In genomic region chr15:11097967-11098702, GRCm38 (mm10) we compare ENCODE assay signal across 16 mouse cellular contexts. TPM values are rescaled to one million over a fixed set of nuclear protein-coding genes. Genes with fewer than 3 reads are reported as not detected.
A peak's percentile ranks its signal among the peaks of the same experiment; 100 is the strongest.
DNase-seq lines count a peak whose midpoint lies in the region; ATAC-seq and TF ChIP-seq lines count a peak whose summit lies in the region.
"Had no signal": no experiment of that assay in that cellular context is flagged by ENCODE, and none has a peak within 500 bp of the region (broad histone marks: within the 10 kb centered on the region; RNA-seq: fewer than 3 reads in every experiment).

No protein-coding gene starts in this region.

- TF ChIP-seq CTCF in kidney, adult 2 months (conservative IDR thresholded peaks at IDR 0.05; ENCODE audit: insufficient read depth, insufficient read length, low read depth, low read length), result no peak

- H3K36me3 ChIP-seq in kidney, embryonic 15.5 days, result no peaks in the 10 kb centered on the region
- H3K36me3 ChIP-seq in kidney, adult 2 months (ENCODE audit: control insufficient read depth, insufficient read depth, low read length), result no peaks in the 10 kb centered on the region
- no peaks in the 10 kb centered on the region for H3K36me3 ChIP-seq in embryonic facial prominence, embryonic 12.5 days
- no peaks in the 10 kb centered on the region for H3K36me3 ChIP-seq in hindbrain, embryonic 15.5 days
- H3K36me3 ChIP-seq in neural tube, embryonic 11.5 days (ENCODE audit: control insufficient read depth, insufficient read depth, low read length), result no peaks in the 10 kb centered on the region
- H3K36me3 ChIP-seq: forebrain, embryonic 10.5 days had no signal

- H3K27ac ChIP-seq in kidney, embryonic 15.5 days, result peak overlapping the region; percentile 67
- H3K27ac ChIP-seq in kidney, adult 2 months (ENCODE audit: insufficient read depth, low read depth, low read length), result no peak overlapping the region
- peak overlapping the region; percentile 51; the same call in 1 of the 2 replicates for H3K27ac ChIP-seq in embryonic facial prominence, embryonic 12.5 days
- peak overlapping the region; percentile 0; the same call in 1 of the 2 replicates for H3K27ac ChIP-seq in hindbrain, embryonic 15.5 days (replicated peaks)
- H3K27ac ChIP-seq in neural tube, embryonic 11.5 days (ENCODE audit: low read depth, low read length), result no peak overlapping the region
- H3K27ac ChIP-seq: forebrain, embryonic 10.5 days had no signal

- no peak overlapping the region for H3K4me3 ChIP-seq in kidney, embryonic 15.5 days (replicated peaks)
- H3K4me3 ChIP-seq in kidney, adult 2 months (ENCODE audit: insufficient read depth, low read depth, low read length), result no peak overlapping the region
- H3K4me3 ChIP-seq in embryonic facial prominence, embryonic 12.5 days, result no peak overlapping the region
- no peak overlapping the region for H3K4me3 ChIP-seq in hindbrain, embryonic 15.5 days
- H3K4me3 ChIP-seq in neural tube, embryonic 11.5 days (ENCODE audit: low read depth, low read length), result no peak overlapping the region
- H3K4me3 ChIP-seq: forebrain, embryonic 10.5 days had no signal

- WGBS in kidney, embryonic 15.5 days, result 23% methylated on average over 4 of the region's 4 CpGs
- WGBS in kidney, adult 2 months, result 43% methylated on average over 4 of the region's 4 CpGs
- WGBS in embryonic facial prominence, embryonic 12.5 days, result 42% methylated on average over 4 of the region's 4 CpGs
- WGBS in hindbrain, embryonic 15.5 days, result 71% methylated on average over 4 of the region's 4 CpGs
- 57% methylated on average over 4 of the region's 4 CpGs for WGBS in neural tube, embryonic 11.5 days

- peaks cover 13% of the 10 kb centered on the region for H3K4me1 ChIP-seq in kidney, embryonic 15.5 days
- no peaks in the 10 kb centered on the region for H3K4me1 ChIP-seq in kidney, adult 2 months (ENCODE audit: control insufficient read depth, insufficient read depth, low read length)
- H3K4me1 ChIP-seq in embryonic facial prominence, embryonic 12.5 days, result peaks cover 12% of the 10 kb centered on the region; the same call in 1 of the 2 replicates
- peaks cover 11% of the 10 kb centered on the region; the same call in 1 of the 2 replicates for H3K4me1 ChIP-seq in hindbrain, embryonic 15.5 days (replicated peaks)
- 0 out of 2 replicates have a peak, but pooled peaks cover 2% of the 10 kb centered on the region for H3K4me1 ChIP-seq in neural tube, embryonic 11.5 days (ENCODE audit: control insufficient read depth, insufficient read depth, low read length)

- no peak for DNase-seq in kidney, adult 2 months
- peak; percentile 30 for DNase-seq in neural tube, embryonic 11.5 days (ENCODE audit: low spot score)
- DNase-seq in left cerebral cortex, postnatal 14 days (ENCODE audit: low spot score in 2 of 2), result no peak
- DNase-seq in thymus, postnatal 0 days (ENCODE audit: low spot score), result no peak
- DNase-seq: heart, postnatal 36 days; kidney, adult 11 months; lung, adult 18-20 months; right cerebral cortex, postnatal 14 days had no signal

- no peak overlapping the region for H3K9ac ChIP-seq in kidney, embryonic 15.5 days
- H3K9ac ChIP-seq in embryonic facial prominence, embryonic 12.5 days, result no peak overlapping the region
- no peak overlapping the region for H3K9ac ChIP-seq in hindbrain, embryonic 15.5 days
- H3K9ac ChIP-seq in neural tube, embryonic 11.5 days (ENCODE audit: low read length), result no peak overlapping the region

- H3K27me3 ChIP-seq in kidney, embryonic 15.5 days, result no peaks in the 10 kb centered on the region
- no peaks in the 10 kb centered on the region; the same call in 1 of the 2 replicates for H3K27me3 ChIP-seq in kidney, adult 2 months (replicated peaks; ENCODE audit: control insufficient read depth, insufficient read depth, low read length)
- H3K27me3 ChIP-seq in embryonic facial prominence, embryonic 12.5 days, result no peaks in the 10 kb centered on the region
- no peaks in the 10 kb centered on the region for H3K27me3 ChIP-seq in hindbrain, embryonic 15.5 days
- H3K27me3 ChIP-seq in neural tube, embryonic 11.5 days (ENCODE audit: control insufficient read depth, insufficient read depth, low read length), result no peaks in the 10 kb centered on the region

- peak; percentile 92 for ATAC-seq in kidney, embryonic 15.5 days (replicated peaks; ENCODE audit: low FRiP score)
- no peak for ATAC-seq in embryonic facial prominence, embryonic 12.5 days (ENCODE audit: insufficient number of reproducible peaks, insufficient read depth, low FRiP score, low TSS enrichment)
- ATAC-seq in hindbrain, embryonic 15.5 days (ENCODE audit: low FRiP score, low read depth), result no peak
- no peak for ATAC-seq in neural tube, embryonic 11.5 days (ENCODE audit: insufficient read depth, low FRiP score, low TSS enrichment)
- ATAC-seq in frontal cortex, adult (ENCODE audit: low TSS enrichment), result no peak

- H3K4me2 ChIP-seq in kidney, embryonic 15.5 days, result no peak overlapping the region
- no peak overlapping the region for H3K4me2 ChIP-seq in embryonic facial prominence, embryonic 12.5 days (replicated peaks)
- H3K4me2 ChIP-seq in hindbrain, embryonic 15.5 days, result no peak overlapping the region
- no peak overlapping the region for H3K4me2 ChIP-seq in neural tube, embryonic 11.5 days (ENCODE audit: low read depth)
- H3K4me2 ChIP-seq: heart, embryonic 11.5 days had no signal

- no peaks in the 10 kb centered on the region for H3K9me3 ChIP-seq in kidney, embryonic 15.5 days (replicated peaks)
- H3K9me3 ChIP-seq in embryonic facial prominence, embryonic 12.5 days, result no peaks in the 10 kb centered on the region
- H3K9me3 ChIP-seq in hindbrain, embryonic 15.5 days, result no peaks in the 10 kb centered on the region
- H3K9me3 ChIP-seq in neural tube, embryonic 11.5 days (ENCODE audit: control insufficient read depth, low read length), result no peaks in the 10 kb centered on the region
- H3K9me3 ChIP-seq: forebrain, embryonic 10.5 days had no signal

- no peak for TF ChIP-seq POLR2A in kidney, adult 2 months (IDR thresholded peaks at IDR 0.05; ENCODE audit: low read depth, low read length)

- intact Hi-C loops in left cerebral cortex, postnatal 14 days (cut with DNase I), result no loop called here

RNA-seq across cellular contexts. Expression of gene Adamts12, which starts 33.5 kb away (rescaled TPM):
- polyA plus RNA-seq in kidney, embryonic 15.5 days (2015; fragmentation: Nextera tagmentation; extraction: Ambion mirVana), result 3.9 and 4.0 TPM in 2 replicates
- polyA plus RNA-seq in kidney, adult 2 months (2012; rRNA removed), result 0.80 TPM in 2 replicates
- 3.4 TPM in 2 replicates for polyA plus RNA-seq in embryonic facial prominence, embryonic 12.5 days (2016; fragmentation: Nextera tagmentation; extraction: Ambion mirVana)
- 1.5 and 2.0 TPM in 2 replicates for polyA plus RNA-seq in hindbrain, embryonic 15.5 days (2015; fragmentation: Nextera tagmentation; extraction: Ambion mirVana)
- 1.6 and 2.2 TPM in 2 replicates for polyA plus RNA-seq in neural tube, embryonic 11.5 days (2014; fragmentation: Nextera tagmentation; extraction: Ambion mirVana)
- total RNA-seq in left cerebral cortex, postnatal 14 days (2021), result 1 to 10 TPM; 2.3 TPM
- polyA plus RNA-seq in thymus, postnatal 0 days (2015; fragmentation: Nextera tagmentation; extraction: Ambion mirVana), result 0.39 and 0.48 TPM in 2 replicates
- total RNA-seq: MEL; monocyte, adult 5-6 weeks had no signal

Comparison
In these comparisons a context has a peak if more than half of its experiments do, and no peak if none do; other contexts are left out.
1. H3K27ac ChIP-seq: peak in kidney, embryonic 15.5 days (single experiment), embryonic facial prominence, embryonic 12.5 days (single experiment) and hindbrain, embryonic 15.5 days (single experiment); none in kidney, adult 2 months (single experiment) and neural tube, embryonic 11.5 days (single experiment).